Mouse (Mus musculus): ENCODE results near the gene Pum3.
A peak's percentile ranks its signal among the peaks of the same experiment; 100 is the strongest.
"Not testable (repeated sequence)": the region's sequence is repeated elsewhere in the genome, so short reads cannot be mapped to it uniquely, and the experiment has no call there.

Gene Pum3

DNA sequence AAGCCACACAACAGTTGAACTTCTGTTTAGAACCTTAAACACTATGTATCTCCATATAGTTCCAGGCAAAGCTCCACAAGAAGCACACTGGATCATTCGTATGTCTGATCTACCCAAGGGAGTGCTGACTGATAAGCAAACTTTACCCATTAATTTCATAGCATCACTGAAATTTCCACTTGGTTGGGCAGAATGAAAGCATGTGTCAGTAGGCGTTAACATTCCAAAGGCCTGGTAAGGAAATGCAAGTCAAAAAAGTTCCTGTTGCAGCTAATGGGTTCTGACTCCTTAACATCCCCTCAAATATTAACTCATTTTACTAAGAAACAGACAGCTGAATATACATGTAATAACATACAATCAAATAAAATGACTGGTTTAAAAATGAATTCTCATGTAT, 37.2 kb downstream of the Pum3 start:
- peak; percentile 93 for DNase-seq (ENCODE audit: inconsistent ontology term)

GRCm38 (mm10) chr19:27391344-27391743, 38.3 kb downstream of the Pum3 start:
- no peak for DNase-seq (ENCODE audit: inconsistent ontology term)

- DNase-seq (ENCODE audit: inconsistent ontology term) = not testable (repeated sequence)
Observed at GRCm38 (mm10) chr19:27389566-27389965, 40.1 kb downstream of the Pum3 start.

GRCm38 (mm10) chr19:27385304-27385703, 44.3 kb downstream of the Pum3 start:
- DNase-seq (ENCODE audit: inconsistent ontology term) = no peak

DNA sequence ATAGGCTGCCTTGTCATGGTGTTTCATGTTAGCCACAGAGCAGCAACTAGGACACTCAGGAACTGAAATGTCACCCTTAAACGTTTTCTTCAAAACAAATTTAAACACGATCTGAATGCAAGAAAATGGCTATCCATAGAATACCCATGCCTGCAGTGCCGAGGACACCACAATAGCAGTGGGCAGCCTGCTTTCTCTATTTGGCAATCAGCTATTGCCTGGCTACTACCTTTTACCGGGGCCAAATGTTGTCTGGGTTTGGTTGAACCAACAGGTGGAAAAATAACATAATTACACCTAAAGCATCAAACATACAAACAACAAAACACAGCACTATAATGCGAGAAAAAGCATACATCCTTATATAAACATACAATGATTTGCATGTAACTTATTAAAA, 46.4 kb downstream of the Pum3 start:
- DNase-seq (ENCODE audit: inconsistent ontology term) = no peak

- DNase-seq (ENCODE audit: inconsistent ontology term) = no peak
Observed at GRCm38 (mm10) chr19:27382131-27382530, 47.5 kb downstream of the Pum3 start.

DNA sequence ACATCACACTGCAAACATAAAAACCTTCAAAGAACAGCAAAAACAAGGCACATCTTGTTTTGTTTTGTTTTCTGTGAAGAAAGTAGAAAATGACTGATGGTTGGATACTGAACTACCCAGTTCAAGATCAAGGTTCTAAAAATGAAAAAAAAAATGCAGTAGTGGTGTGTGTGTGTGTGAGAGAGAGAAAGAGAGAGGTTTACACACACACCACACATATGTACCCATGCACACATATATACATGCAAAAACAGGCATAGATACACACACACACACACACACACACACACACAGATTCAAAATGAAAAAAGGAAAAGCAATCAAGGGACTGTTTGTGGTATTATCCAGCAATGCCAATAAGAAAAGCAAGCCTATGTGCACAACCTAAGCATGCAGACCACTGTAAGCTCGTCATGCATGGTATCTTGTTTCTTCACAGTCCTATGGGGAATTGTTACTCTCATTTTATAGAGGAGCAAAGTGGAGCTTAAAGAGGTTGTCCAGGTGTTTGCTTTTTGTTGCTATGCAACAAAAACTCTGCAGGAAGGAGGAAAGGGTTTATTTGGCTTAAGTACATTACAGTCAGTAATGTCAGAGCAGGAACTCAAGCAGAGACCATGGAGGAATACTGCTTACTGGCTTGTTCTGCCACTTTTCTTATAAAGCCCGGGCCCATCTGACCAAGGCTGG, 49.8 kb downstream of the Pum3 start:
- no peak for DNase-seq (ENCODE audit: inconsistent ontology term)

DNA sequence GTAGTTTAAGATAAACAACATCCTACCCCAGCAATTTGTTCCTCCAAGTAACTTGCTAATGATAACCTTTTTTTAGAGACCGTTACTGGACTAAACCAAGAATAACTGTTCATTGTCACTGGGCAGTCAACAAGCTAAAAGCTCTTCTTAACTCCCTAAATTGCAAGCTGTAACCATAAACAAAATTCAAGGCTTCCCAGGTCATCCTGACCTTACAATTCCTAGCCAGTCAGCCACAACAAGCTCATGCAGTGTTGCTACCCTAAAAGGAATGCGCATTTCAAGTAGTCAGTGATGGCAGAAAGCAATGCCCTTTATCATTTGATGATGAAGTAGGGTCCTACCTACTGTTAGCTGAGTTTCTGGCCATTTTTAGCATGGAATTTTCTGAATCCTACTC, 58.8 kb downstream of the Pum3 start:
- DNase-seq (ENCODE audit: inconsistent ontology term) = no peak

GRCm38 (mm10) chr19:27370174-27370573, 59.5 kb downstream of the Pum3 start:
- DNase-seq (ENCODE audit: inconsistent ontology term) = no peak

DNA sequence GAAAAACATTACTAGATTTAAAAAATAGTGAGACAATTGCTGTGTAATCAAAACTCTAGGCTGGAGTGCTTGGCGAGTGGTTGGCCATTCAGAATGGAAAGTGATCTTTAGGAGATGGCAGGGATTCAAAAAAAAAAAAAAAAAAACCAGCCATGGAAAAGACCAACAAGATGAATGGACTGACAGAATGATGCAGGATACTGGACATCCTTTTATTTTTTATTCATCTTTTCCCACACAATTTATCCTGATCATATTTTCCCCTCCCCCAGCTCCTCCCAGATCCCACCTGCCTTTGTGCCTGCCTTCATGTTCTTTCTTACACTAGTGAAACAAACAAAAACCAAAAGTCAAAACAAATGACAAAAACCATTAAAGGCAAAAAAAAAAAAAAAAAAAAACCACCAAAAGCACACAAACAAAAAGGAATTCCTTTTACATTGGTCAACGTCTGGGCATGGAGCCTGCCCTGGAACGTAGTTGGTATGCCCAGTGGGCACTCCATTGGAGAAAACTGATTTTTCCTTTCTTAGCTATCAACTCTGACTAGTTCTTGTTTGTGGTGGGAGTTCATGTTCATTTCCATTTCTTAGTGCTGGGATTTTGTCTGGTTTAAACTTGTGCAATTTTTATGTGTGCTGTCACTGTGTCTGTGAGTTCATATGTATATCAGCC, 60.0 kb downstream of the Pum3 start:
- peak; percentile 88 for DNase-seq (ENCODE audit: inconsistent ontology term)

- no peak for DNase-seq (ENCODE audit: inconsistent ontology term)
Observed at GRCm38 (mm10) chr19:27366113-27366746, 63.4 kb downstream of the Pum3 start.

DNA sequence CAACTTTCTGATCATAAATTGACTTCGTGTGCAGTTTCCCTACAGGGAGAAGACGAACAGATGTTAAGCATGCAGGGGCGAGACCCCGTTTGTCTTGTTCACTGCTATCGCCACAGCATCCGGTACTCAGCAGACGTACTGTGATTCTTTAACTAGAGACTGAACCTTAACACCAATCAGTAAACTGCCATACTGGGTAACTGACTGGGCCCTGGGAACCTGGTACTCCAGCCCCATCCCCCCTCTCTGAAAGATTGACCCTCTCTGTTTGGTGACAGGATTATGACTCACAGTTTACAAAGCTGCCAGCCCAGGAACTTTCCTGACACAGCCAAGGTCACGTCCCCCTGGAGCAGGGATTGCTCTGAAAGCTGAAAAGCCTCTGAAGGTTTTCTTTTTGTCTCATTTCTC, 65.1 kb downstream of the Pum3 start:
- peak; percentile 88 for DNase-seq (ENCODE audit: inconsistent ontology term)

DNA sequence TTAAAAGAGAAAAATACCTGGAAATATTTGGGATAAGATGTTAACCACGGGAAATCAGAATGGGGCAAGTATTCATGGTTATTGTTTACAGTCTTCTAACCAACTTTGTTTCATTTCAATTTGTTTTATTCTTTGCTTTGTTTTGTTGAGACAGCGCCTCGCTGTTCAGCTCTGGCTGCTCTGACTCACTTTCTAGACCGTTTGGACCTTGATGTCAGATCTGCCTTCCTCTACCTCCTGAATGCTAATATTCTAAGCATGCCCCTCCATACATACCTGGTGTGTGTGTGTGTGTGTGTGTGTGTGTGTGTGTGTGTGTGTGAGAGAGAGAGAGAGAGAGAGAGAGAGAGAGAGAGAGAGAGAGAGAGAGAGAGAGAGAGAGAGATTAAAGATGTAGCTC, 65.7 kb downstream of the Pum3 start:
- DNase-seq (ENCODE audit: inconsistent ontology term) = no peak

DNA sequence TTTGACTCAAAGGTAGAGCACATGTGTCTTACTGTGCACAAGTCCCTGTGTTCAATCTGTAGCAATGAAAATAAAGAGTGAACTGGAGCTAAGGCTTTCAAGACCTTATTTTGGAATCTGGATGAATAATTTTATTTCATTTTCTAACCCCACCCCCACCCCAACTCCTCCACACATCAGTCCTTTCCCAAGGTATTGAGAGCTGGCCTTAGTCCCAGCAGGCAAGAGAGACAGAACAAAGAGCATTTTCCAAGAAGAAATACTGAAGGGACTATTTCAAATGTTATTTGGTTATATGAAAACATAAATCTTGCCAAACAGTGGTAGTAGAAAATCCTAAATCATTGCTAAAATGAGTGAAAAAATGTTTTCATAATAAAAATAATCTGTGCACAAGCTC, 69.2 kb downstream of the Pum3 start:
- no peak for DNase-seq (ENCODE audit: inconsistent ontology term)

DNA sequence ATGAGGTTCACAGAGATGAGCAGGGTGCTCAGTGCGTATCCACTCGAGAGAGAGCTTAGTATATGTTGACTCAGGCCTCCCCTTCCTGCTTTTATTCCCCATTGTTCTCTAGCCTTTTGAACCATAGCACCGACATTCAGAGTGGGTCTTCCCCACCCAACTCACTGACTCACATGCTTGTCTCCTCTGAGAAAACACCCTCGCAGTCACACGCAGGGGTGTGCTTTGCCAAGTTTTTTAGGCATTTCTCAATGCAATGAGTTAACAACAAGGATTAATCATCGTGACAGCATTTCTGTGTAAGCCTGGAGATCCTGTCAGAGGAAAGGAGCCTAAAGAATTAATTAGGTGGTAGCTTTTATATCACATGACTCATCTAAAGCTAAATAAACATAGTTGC, 77.9 kb downstream of the Pum3 start:
- DNase-seq (ENCODE audit: inconsistent ontology term) = peak; percentile 89

GRCm38 (mm10) chr19:27346501-27346900, 83.1 kb downstream of the Pum3 start:
- DNase-seq (ENCODE audit: inconsistent ontology term) = no peak

All from Muller cell, postnatal 12 days (primary cell).